Mouse (Mus musculus) left cerebral cortex, adult 9 months (tissue): Measurements from ENCODE around the gene Zfp750.

Experiments
- DNase-seq, 2 experiments: peaks; one replicate each; pipeline ENCODE4 v3.0.0; 2022; ENCODE audit warnings: low spot score in 2 of 2

Zfp750 gene

GRCm38 (mm10) chr11:121542471-121542870 is 23.3 kb upstream of the Zfp750 start:
- DNase-seq, result no peak

- DNase-seq, result no peak
Measured at GRCm38 (mm10) chr11:121536528-121536927, 17.4 kb upstream of the Zfp750 start.

- no peak for DNase-seq
Measured at GRCm38 (mm10) chr11:121529747-121530146, 10.6 kb upstream of the Zfp750 start.

GRCm38 (mm10) chr11:121524191-121524590 is 5.1 kb upstream of the Zfp750 start:
- no peak for DNase-seq

GRCm38 (mm10) chr11:121522156-121522762 is 3.1 kb upstream of the Zfp750 start:
- no peak for DNase-seq

GRCm38 (mm10) chr11:121520761-121521160 is 1.6 kb upstream of the Zfp750 start:
- DNase-seq, result no peak

GRCm38 (mm10) chr11:121519703-121520102 is 570 bp upstream of the Zfp750 start:
- DNase-seq, result no peak

GRCm38 (mm10) chr11:121517687-121518465 is 1.3 kb downstream of the Zfp750 start:
- no peak for DNase-seq

GRCm38 (mm10) chr11:121516906-121517305 is 2.2 kb downstream of the Zfp750 start:
- no peak for DNase-seq

GRCm38 (mm10) chr11:121515996-121516395 is 3.1 kb downstream of the Zfp750 start:
- no peak for DNase-seq

GRCm38 (mm10) chr11:121512896-121513572 is 6.1 kb downstream of the Zfp750 start:
- DNase-seq, result peak in 1 of 2 experiments; percentile 32

- no peak for DNase-seq
Measured at GRCm38 (mm10) chr11:121510512-121511246, 8.5 kb downstream of the Zfp750 start.

GRCm38 (mm10) chr11:121508478-121508877 is 10.7 kb downstream of the Zfp750 start:
- DNase-seq, result no peak

- DNase-seq, result no peak
Measured at GRCm38 (mm10) chr11:121502000-121502860, 16.9 kb downstream of the Zfp750 start.

GRCm38 (mm10) chr11:121501525-121501924 is 17.6 kb downstream of the Zfp750 start:
- no peak for DNase-seq

GRCm38 (mm10) chr11:121500595-121500994 is 18.5 kb downstream of the Zfp750 start:
- no peak for DNase-seq

GRCm38 (mm10) chr11:121490651-121491050 is 28.5 kb downstream of the Zfp750 start:
- DNase-seq, result no peak

- DNase-seq, result no peak
Measured at GRCm38 (mm10) chr11:121485882-121486281, 33.3 kb downstream of the Zfp750 start.

- no peak for DNase-seq
Measured at GRCm38 (mm10) chr11:121481129-121481528, 38.0 kb downstream of the Zfp750 start.

- no peak for DNase-seq
Measured at GRCm38 (mm10) chr11:121479476-121480203, 39.5 kb downstream of the Zfp750 start.
